In the genomic region with DNA sequence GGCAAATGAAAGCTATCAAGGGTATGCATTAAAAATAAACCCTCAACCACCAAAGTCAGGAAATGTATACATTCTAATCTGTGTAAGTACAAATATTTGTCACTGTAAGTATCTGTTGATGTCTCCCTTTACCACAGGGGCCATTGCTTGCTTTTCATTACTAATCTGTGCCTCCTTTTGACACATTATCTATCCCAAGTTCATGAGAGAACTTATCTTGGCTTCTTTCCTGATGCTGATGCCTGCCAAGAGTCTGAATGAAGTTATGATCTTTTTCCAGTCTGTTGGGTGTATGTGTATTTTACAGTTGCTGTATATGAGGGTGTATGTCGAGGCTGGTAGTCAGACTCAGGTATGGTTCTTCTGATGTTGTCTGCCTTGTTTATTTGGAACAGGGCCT, we compare ENCODE assay signal across 27 mouse cellular contexts.
DNase-seq lines count a peak whose midpoint lies in the region; ATAC-seq and TF ChIP-seq lines count a peak whose summit lies in the region.
"Had no signal": no experiment of that assay in that cellular context is flagged by ENCODE, and none has a peak within 500 bp of the region (broad histone marks: within the 10 kb centered on the region; RNA-seq: fewer than 3 reads in every experiment).

No protein-coding gene starts in this region.

- H3K4me3 ChIP-seq in gastrocnemius, adult 2 months: no peak overlapping the region
- H3K4me3 ChIP-seq in stomach, postnatal 0 days (ENCODE audit: low read depth, low read length): no peak overlapping the region
- H3K4me3 ChIP-seq: embryonic facial prominence, embryonic 12.5 days; embryonic facial prominence, embryonic 15.5 days; heart, embryonic 12.5 days; heart, embryonic 15.5 days had no signal

- intact Hi-C loops in gastrocnemius, adult 2 months (cut with DNase I): no loop called here

- no peak for TF ChIP-seq EP300 in stomach, postnatal 0 days (optimal IDR thresholded peaks at IDR 0.05)

- no peaks in the 10 kb centered on the region for H3K27me3 ChIP-seq in stomach, postnatal 0 days (ENCODE audit: control insufficient read depth, insufficient read depth, low read length)
- H3K27me3 ChIP-seq: CH12.LX; embryonic facial prominence, embryonic 12.5 days; embryonic facial prominence, embryonic 15.5 days; heart, embryonic 12.5 days; heart, embryonic 15.5 days had no signal

- H3K9ac ChIP-seq in stomach, postnatal 0 days (ENCODE audit: low read length): no peak overlapping the region
- H3K9ac ChIP-seq: embryonic facial prominence, embryonic 12.5 days; embryonic facial prominence, embryonic 15.5 days; forebrain, postnatal 0 days; heart, embryonic 12.5 days; heart, embryonic 15.5 days; hindbrain, embryonic 14.5 days had no signal

- DNase-seq in gastrocnemius, adult 18-20 months (ENCODE audit: low spot score): peak; percentile 52
- DNase-seq in gastrocnemius, adult 2 months: no peak
- DNase-seq in heart, adult 9 months (ENCODE audit: low spot score in 2 of 2): peak; percentile 19 to 46
- no peak for DNase-seq in heart, adult 11 months
- DNase-seq in lung, postnatal 10 days: peak; percentile 4
- no peak for DNase-seq in lung, postnatal 36 days
- DNase-seq in cerebellum, adult 11-12 months: no peak
- DNase-seq in stomach, postnatal 0 days (ENCODE audit: low spot score): no peak
- DNase-seq: adrenal gland, adult 8-10 months; adrenal gland, postnatal 25 days; B cell, adult 2 months; cerebellum, adult 2 months; cerebellum, adult 9-11 months; cerebellum, postnatal 25 days; forebrain, postnatal 0 days; gastrocnemius, postnatal 10 days had no signal

- H3K9me3 ChIP-seq in stomach, postnatal 0 days (ENCODE audit: control insufficient read depth, low read length): no peaks in the 10 kb centered on the region
- H3K9me3 ChIP-seq: embryonic facial prominence, embryonic 12.5 days; embryonic facial prominence, embryonic 15.5 days; G1E; heart, embryonic 12.5 days; heart, embryonic 15.5 days had no signal

- no peak for ATAC-seq in stomach, postnatal 0 days (ENCODE audit: low FRiP score, low TSS enrichment)
- ATAC-seq: forebrain, embryonic 14.5 days; hindbrain, postnatal 0 days; inflammation-experienced regulatory T-cells, adult 6 months; intestine, embryonic 16.5 days had no signal

- H3K4me2 ChIP-seq in stomach, postnatal 0 days (replicated peaks; ENCODE audit: low read depth): no peak overlapping the region
- H3K4me2 ChIP-seq: embryonic facial prominence, embryonic 12.5 days; embryonic facial prominence, embryonic 15.5 days; heart, embryonic 12.5 days; heart, embryonic 15.5 days; hindbrain, embryonic 14.5 days had no signal

- WGBS in stomach, postnatal 0 days: 33% methylated on average over 1 of the region's 1 CpGs

- TF ChIP-seq CTCF in gastrocnemius, adult 2 months (IDR thresholded peaks at IDR 0.05): no peak
- no peak for TF ChIP-seq CTCF in stomach, postnatal 0 days (IDR thresholded peaks at IDR 0.05; ENCODE audit: low read depth)

- H3K4me1 ChIP-seq in stomach, postnatal 0 days (replicated peaks; ENCODE audit: control insufficient read depth, insufficient read depth): no peaks in the 10 kb centered on the region
- H3K4me1 ChIP-seq: embryonic facial prominence, embryonic 12.5 days; embryonic facial prominence, embryonic 15.5 days; heart, embryonic 12.5 days; heart, embryonic 15.5 days had no signal

- no peak overlapping the region for H3K27ac ChIP-seq in gastrocnemius, adult 2 months
- no peak overlapping the region for H3K27ac ChIP-seq in stomach, postnatal 0 days (replicated peaks)
- H3K27ac ChIP-seq: embryonic facial prominence, embryonic 12.5 days; embryonic facial prominence, embryonic 15.5 days; heart, embryonic 15.5 days; hindbrain, embryonic 14.5 days; hindbrain, postnatal 0 days had no signal

- no peaks in the 10 kb centered on the region for H3K36me3 ChIP-seq in stomach, postnatal 0 days (ENCODE audit: control insufficient read depth, insufficient read depth, low read length)
- H3K36me3 ChIP-seq: embryonic facial prominence, embryonic 12.5 days; embryonic facial prominence, embryonic 15.5 days; G1E; heart, embryonic 12.5 days; heart, embryonic 15.5 days had no signal

Comparison
In these comparisons a context has a peak if more than half of its experiments do, and no peak if none do; other contexts are left out.
1. DNase-seq: peak in gastrocnemius, adult 18-20 months (single experiment), heart, adult 9 months (2 of 2) and lung, postnatal 10 days (single experiment); none in gastrocnemius, adult 2 months (single experiment), heart, adult 11 months (single experiment), lung, postnatal 36 days (single experiment), cerebellum, adult 11-12 months (single experiment) and stomach, postnatal 0 days (single experiment).